Mouse (Mus musculus): ENCODE results near the gene Fmnl2. TPM values are rescaled to one million over a fixed set of nuclear protein-coding genes. Genes with fewer than 3 reads are reported as not detected.

Fmnl2 gene
- 2.4 TPM in 2 replicates for polyA plus RNA-seq (2015; fragmentation: Nextera tagmentation; extraction: Ambion mirVana)

GRCm38 (mm10) chr2:52857611-52858528 lies at the start of gene Fmnl2:
Gene Fmnl2, plus strand, starts transcription at chr2:52857860.

Other genes with a start within 250 kb of the Fmnl2 start
- gene Cacnb4, start 181.0 kb upstream of the Fmnl2 start, polyA plus RNA-seq (2015; fragmentation: Nextera tagmentation; extraction: Ambion mirVana), result 0.29 and 0.37 TPM in 2 replicates
- 29.2 and 33.9 TPM in 2 replicates for gene Stam2, start 115.6 kb upstream of the Fmnl2 start, polyA plus RNA-seq (2015; fragmentation: Nextera tagmentation; extraction: Ambion mirVana)